Mouse (Mus musculus): ENCODE measurements around the gene Wwox. TPM values are rescaled to one million over a fixed set of nuclear protein-coding genes. Genes with fewer than 3 reads are reported as not detected.

Wwox gene
- polyA plus RNA-seq, 1 experiment from 2014 or later, result 3.5 TPM

DNA sequence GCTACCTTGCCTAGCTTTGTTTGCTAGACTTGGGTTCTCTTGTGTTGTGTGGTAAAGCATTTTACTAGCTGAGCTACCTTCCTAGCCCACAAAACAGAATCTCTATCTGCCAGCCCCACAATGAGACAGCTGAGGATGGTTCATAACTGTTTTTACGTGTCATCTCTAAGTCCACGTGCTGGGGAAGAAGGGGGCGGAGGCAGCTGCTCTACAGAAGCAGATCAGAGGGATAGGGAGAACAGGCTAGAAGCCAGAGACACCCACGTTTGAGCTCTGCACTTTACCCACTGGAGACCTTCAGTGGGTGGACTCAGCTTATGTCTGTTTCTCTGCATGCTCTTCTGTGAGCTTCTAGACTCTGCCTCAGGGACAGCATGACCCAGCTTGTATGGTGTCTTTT lies 17.9 kb upstream of the Wwox start:
- Histone ChIP-seq H3K9me3 (replicated peaks; ENCODE audit: control insufficient read depth, low read length) (no peaks in the 10 kb centered on the region), H3K9ac (ENCODE audit: low read depth, low read length) (no peak overlapping the region), H3K27ac (ENCODE audit: low read length) (no peak overlapping the region), H3K4me1 (ENCODE audit: control insufficient read depth, low read depth, low read length) (no peaks in the 10 kb centered on the region), H3K27me3 (ENCODE audit: control insufficient read depth, insufficient read depth, low read depth, low read length) (no peaks in the 10 kb centered on the region), H3K4me2 (ENCODE audit: low read depth, low read length) (no peak overlapping the region), H3K36me3 (ENCODE audit: control insufficient read depth, insufficient read depth) (no peaks in the 10 kb centered on the region), H3K4me3 (ENCODE audit: low read depth, low read length) (no peak overlapping the region)
- 51% methylated on average over 4 of the region's 4 CpGs for WGBS (ENCODE audit: insufficient replicate concordance)
- ATAC-seq (ENCODE audit: low read depth), result no peak

DNA sequence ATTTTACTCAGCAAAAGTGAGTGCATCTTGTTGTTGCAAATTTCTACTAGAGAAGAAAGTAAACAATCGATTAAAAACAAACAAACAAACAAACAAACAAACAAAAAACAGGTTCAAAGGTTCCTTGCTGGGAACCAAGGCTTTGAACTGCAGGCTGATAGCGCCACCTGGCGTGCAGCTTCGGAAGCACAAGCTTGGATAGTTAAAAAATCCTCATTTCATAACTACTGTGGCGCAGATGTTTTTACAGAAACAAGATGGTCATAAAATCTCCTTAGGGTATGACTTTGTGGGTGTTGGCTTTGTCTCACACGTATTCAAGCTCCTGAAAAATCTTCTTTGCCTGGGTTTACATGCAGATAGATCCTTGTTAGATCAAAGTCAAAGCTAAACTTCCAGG lies 1.2 kb upstream of the Wwox start:
- H3K4me3 ChIP-seq (ENCODE audit: low read depth, low read length), result no peak overlapping the region
- H3K9me3 ChIP-seq (replicated peaks; ENCODE audit: control insufficient read depth, low read length), result no peaks in the 10 kb centered on the region
- H3K9ac ChIP-seq (ENCODE audit: low read depth, low read length), result no peak overlapping the region
- WGBS (ENCODE audit: insufficient replicate concordance), result 5% methylated on average over 6 of the region's 6 CpGs
- H3K4me2 ChIP-seq (ENCODE audit: low read depth, low read length), result no peak overlapping the region
- ATAC-seq (ENCODE audit: low read depth), result no peak
- H3K36me3 ChIP-seq (ENCODE audit: control insufficient read depth, insufficient read depth), result no peaks in the 10 kb centered on the region
- H3K27me3 ChIP-seq (ENCODE audit: control insufficient read depth, insufficient read depth, low read depth, low read length), result no peaks in the 10 kb centered on the region
- H3K4me1 ChIP-seq (ENCODE audit: control insufficient read depth, low read depth, low read length), result peaks cover 15% of the 10 kb centered on the region
- H3K27ac ChIP-seq (ENCODE audit: low read length), result no peak overlapping the region

DNA sequence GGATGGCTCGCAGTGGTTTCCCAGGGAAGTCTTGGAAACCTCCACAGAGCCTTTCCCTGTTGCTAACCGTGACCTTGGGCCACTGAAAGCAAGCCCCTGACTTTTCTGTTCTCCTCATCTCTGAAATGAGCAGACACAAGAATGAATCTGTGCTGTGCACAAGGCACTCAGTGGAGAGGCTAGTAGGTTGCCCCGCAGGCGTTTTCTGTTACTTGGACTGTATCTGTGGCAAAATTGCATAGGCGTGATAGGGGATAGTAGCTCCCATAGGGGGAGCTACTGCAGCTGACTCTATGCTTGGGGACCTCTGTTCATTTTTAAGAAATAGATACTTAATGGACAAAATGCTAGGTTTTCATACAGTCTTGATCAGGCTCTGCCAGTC lies 742 bp downstream of the Wwox start:
- Histone ChIP-seq H3K36me3 (ENCODE audit: control insufficient read depth, insufficient read depth) (no peaks in the 10 kb centered on the region), H3K27me3 (ENCODE audit: control insufficient read depth, insufficient read depth, low read depth, low read length) (no peaks in the 10 kb centered on the region), H3K9ac (ENCODE audit: low read depth, low read length) (peak overlapping the region; percentile 82), H3K4me1 (ENCODE audit: control insufficient read depth, low read depth, low read length) (peaks cover 15% of the 10 kb centered on the region), H3K4me2 (ENCODE audit: low read depth, low read length) (peak overlapping the region; percentile 97), H3K27ac (ENCODE audit: low read length) (no peak overlapping the region), H3K4me3 (ENCODE audit: low read depth, low read length) (peak overlapping the region; percentile 85), H3K9me3 (replicated peaks; ENCODE audit: control insufficient read depth, low read length) (no peaks in the 10 kb centered on the region)
- 10% methylated on average over 5 of the region's 5 CpGs for WGBS (ENCODE audit: insufficient replicate concordance)
- no peak for ATAC-seq (ENCODE audit: low read depth)

DNA sequence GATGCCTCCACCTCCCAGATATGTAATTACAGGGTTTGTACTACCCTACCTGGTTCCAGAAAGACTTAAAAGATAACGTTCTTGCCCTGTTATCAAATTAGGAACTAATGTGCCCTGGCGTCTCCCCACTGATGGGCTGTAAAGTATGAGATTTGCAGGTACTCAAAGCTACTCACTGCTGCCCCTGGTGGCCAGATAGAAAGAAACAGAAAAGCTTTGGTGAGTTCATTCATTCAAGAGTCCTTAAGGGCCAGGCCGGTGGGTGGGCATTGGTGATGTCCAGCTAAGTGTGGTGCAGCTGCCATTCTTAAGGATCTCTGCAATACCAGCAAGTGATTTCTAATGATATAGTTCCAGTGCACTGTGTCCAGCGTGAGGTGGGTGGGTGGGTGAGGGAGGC lies 2.2 kb downstream of the Wwox start:
- H3K36me3 ChIP-seq (ENCODE audit: control insufficient read depth, insufficient read depth), result no peaks in the 10 kb centered on the region
- WGBS (ENCODE audit: insufficient replicate concordance), result 55% methylated on average over 4 of the region's 4 CpGs

DNA sequence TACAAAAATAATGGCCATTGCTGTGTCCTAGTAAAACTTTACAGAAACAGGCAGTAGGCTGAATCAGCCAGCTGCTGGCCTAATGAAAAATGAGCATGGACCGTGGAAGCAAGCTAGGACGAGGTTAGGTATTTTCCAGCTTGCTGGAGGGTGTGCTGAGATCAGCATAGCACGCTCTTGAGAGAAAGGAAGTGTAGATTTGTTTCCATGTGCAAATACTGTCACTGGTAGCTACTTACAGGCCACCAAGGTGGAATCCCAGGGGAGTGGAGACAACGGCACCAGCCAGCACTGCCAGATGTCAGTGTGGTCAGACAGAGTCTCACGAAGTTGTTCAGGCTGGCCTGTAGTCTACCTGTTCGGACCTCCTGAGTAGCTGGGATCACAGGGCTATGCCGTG lies 7.4 kb downstream of the Wwox start:
- no peaks in the 10 kb centered on the region; the same call in 1 of the 2 replicates for H3K36me3 ChIP-seq (ENCODE audit: control insufficient read depth, insufficient read depth)
- H3K4me3 ChIP-seq (ENCODE audit: low read depth, low read length), result no peak overlapping the region
- 72% methylated on average over 7 of the region's 7 CpGs for WGBS (ENCODE audit: insufficient replicate concordance)
- H3K9ac ChIP-seq (ENCODE audit: low read depth, low read length), result no peak overlapping the region
- no peak overlapping the region for H3K4me2 ChIP-seq (ENCODE audit: low read depth, low read length)
- no peak for ATAC-seq (ENCODE audit: low read depth)
- no peak overlapping the region for H3K27ac ChIP-seq (ENCODE audit: low read length)
- H3K27me3 ChIP-seq (ENCODE audit: control insufficient read depth, insufficient read depth, low read depth, low read length), result no peaks in the 10 kb centered on the region
- no peaks in the 10 kb centered on the region for H3K4me1 ChIP-seq (ENCODE audit: control insufficient read depth, low read depth, low read length)
- H3K9me3 ChIP-seq (replicated peaks; ENCODE audit: control insufficient read depth, low read length), result no peaks in the 10 kb centered on the region

More for the DNA sequence above, 2.2 kb downstream of the Wwox start:
- Histone ChIP-seq H3K4me1 (ENCODE audit: control insufficient read depth, low read depth, low read length) (peaks cover 15% of the 10 kb centered on the region), H3K4me3 (ENCODE audit: low read depth, low read length) (no peak overlapping the region), H3K27me3 (ENCODE audit: control insufficient read depth, insufficient read depth, low read depth, low read length) (no peaks in the 10 kb centered on the region), H3K4me2 (ENCODE audit: low read depth, low read length) (no peak overlapping the region), H3K9ac (ENCODE audit: low read depth, low read length) (no peak overlapping the region), H3K9me3 (replicated peaks; ENCODE audit: control insufficient read depth, low read length) (no peaks in the 10 kb centered on the region), H3K27ac (ENCODE audit: low read length) (no peak overlapping the region)
- no peak for ATAC-seq (ENCODE audit: low read depth)

DNA sequence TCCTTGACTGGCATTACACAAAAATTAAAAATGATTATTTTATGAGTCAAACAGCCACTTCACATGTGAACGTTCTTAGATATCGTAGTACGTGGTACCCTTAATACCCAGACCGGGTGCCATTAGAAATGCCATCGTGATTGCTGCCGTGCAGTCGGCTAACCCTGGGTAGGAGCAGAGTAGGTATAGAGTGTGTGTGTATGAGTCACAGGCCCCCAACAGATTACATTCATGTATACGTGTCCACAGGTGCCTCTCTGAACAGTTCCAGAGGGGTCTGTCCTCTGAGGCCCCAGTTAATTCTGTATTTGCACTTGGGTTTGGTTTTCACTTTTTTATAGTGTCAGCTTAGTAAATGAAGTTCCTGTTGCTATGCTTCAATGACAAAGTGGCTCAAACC lies 12.8 kb downstream of the Wwox start:
- ATAC-seq (ENCODE audit: low read depth), result no peak
- H3K36me3 ChIP-seq (ENCODE audit: control insufficient read depth, insufficient read depth), result no peaks in the 10 kb centered on the region; the same call in 1 of the 2 replicates
- H3K27me3 ChIP-seq (ENCODE audit: control insufficient read depth, insufficient read depth, low read depth, low read length), result no peaks in the 10 kb centered on the region
- WGBS (ENCODE audit: insufficient replicate concordance), result 77% methylated on average over 8 of the region's 8 CpGs
- H3K9ac ChIP-seq (ENCODE audit: low read depth, low read length), result no peak overlapping the region
- no peaks in the 10 kb centered on the region for H3K4me1 ChIP-seq (ENCODE audit: control insufficient read depth, low read depth, low read length)
- H3K4me2 ChIP-seq (ENCODE audit: low read depth, low read length), result no peak overlapping the region
- no peak overlapping the region for H3K4me3 ChIP-seq (ENCODE audit: low read depth, low read length)
- no peaks in the 10 kb centered on the region for H3K9me3 ChIP-seq (replicated peaks; ENCODE audit: control insufficient read depth, low read length)
- H3K27ac ChIP-seq (ENCODE audit: low read length), result no peak overlapping the region

DNA sequence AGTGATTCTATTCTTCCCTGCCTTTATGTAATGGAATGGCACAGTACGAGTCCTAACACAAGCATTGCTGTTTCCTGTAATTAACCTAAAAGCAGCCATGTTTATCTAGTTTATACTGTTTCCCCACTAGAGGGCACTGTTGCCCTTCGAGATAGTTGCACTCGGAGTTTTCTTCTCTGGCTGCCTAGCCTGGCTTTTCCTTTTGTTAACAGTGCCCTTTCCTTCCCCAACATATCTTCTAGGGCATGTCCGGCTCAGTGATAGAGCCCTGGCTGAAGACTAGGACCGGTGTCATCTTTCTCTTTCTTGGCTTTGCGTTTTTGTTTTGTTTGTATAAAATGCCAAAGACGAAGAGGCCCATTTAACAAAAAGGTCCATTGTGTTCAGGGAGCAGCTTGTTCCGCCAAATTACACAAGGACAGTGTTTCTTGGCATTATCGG lies 13.3 kb downstream of the Wwox start:
- 25% methylated on average over 9 of the region's 9 CpGs for WGBS (ENCODE audit: insufficient replicate concordance)
- Histone ChIP-seq H3K36me3 (ENCODE audit: control insufficient read depth, insufficient read depth) (no peaks in the 10 kb centered on the region; the same call in 1 of the 2 replicates), H3K9me3 (replicated peaks; ENCODE audit: control insufficient read depth, low read length) (no peaks in the 10 kb centered on the region), H3K9ac (ENCODE audit: low read depth, low read length) (no peak overlapping the region), H3K4me3 (ENCODE audit: low read depth, low read length) (no peak overlapping the region), H3K27me3 (ENCODE audit: control insufficient read depth, insufficient read depth, low read depth, low read length) (no peaks in the 10 kb centered on the region), H3K4me2 (ENCODE audit: low read depth, low read length) (0 out of 2 replicates have a peak overlapping the region, but pooled peaks have one; percentile 7), H3K27ac (ENCODE audit: low read length) (no peak overlapping the region), H3K4me1 (ENCODE audit: control insufficient read depth, low read depth, low read length) (no peaks in the 10 kb centered on the region)
- peak; percentile 24; the same call in 1 of the 2 replicates for ATAC-seq (ENCODE audit: low read depth)

DNA sequence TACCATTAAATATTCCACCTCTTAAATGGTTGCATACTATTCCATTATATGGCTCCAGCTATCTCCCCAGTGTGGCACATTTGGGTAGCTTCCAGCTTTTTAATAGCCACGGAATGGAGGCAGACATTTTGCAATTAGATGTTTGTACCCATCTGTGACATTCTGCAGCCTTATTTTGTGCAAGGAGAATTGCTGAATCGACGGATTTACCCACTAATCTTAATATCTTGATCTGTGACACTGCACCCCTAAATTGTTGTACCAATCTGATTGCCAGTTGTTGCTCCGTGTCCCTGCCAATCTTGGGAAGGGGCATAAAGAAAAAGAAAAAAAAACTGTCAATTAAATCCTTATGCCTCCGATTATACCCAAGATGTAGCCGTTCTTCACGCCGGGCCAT lies 15.8 kb downstream of the Wwox start:
- ATAC-seq (ENCODE audit: low read depth), result no peak
- Histone ChIP-seq H3K36me3 (ENCODE audit: control insufficient read depth, insufficient read depth) (no peaks in the 10 kb centered on the region), H3K4me3 (ENCODE audit: low read depth, low read length) (no peak overlapping the region), H3K27ac (ENCODE audit: low read length) (no peak overlapping the region), H3K27me3 (ENCODE audit: control insufficient read depth, insufficient read depth, low read depth, low read length) (no peaks in the 10 kb centered on the region), H3K4me1 (ENCODE audit: control insufficient read depth, low read depth, low read length) (no peaks in the 10 kb centered on the region), H3K9me3 (replicated peaks; ENCODE audit: control insufficient read depth, low read length) (no peaks in the 10 kb centered on the region), H3K9ac (ENCODE audit: low read depth, low read length) (no peak overlapping the region), H3K4me2 (ENCODE audit: low read depth, low read length) (no peak overlapping the region)
- 79% methylated on average over 8 of the region's 8 CpGs for WGBS (ENCODE audit: insufficient replicate concordance)

DNA sequence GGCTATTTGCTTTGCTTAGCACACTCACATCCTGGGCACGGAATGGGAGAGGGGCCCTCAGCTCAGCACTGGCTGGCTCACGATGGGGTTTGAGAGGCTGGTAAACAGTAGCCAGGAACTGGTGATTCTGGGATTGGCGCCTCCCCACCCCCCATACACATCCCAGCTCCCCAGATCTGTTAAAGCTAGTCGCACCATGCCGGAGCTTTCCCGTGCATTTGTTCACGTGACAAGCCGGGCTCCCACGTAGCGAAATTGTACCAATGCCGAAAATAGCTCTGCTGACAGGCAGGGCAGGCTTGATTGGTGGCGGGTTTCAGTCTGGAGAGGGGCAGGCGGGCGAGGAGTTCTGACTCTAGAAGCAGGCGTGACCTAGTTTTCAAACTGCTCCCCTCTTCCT lies 16.5 kb downstream of the Wwox start:
- ATAC-seq (ENCODE audit: low read depth), result no peak
- WGBS (ENCODE audit: insufficient replicate concordance), result 56% methylated on average over 15 of the region's 15 CpGs

More for the DNA sequence above, 16.5 kb downstream of the Wwox start:
- Histone ChIP-seq H3K27ac (ENCODE audit: low read length) (no peak overlapping the region), H3K4me1 (ENCODE audit: control insufficient read depth, low read depth, low read length) (no peaks in the 10 kb centered on the region), H3K9ac (ENCODE audit: low read depth, low read length) (no peak overlapping the region), H3K27me3 (ENCODE audit: control insufficient read depth, insufficient read depth, low read depth, low read length) (no peaks in the 10 kb centered on the region), H3K36me3 (ENCODE audit: control insufficient read depth, insufficient read depth) (no peaks in the 10 kb centered on the region), H3K9me3 (replicated peaks; ENCODE audit: control insufficient read depth, low read length) (no peaks in the 10 kb centered on the region), H3K4me3 (ENCODE audit: low read depth, low read length) (no peak overlapping the region), H3K4me2 (ENCODE audit: low read depth, low read length) (peak overlapping the region; percentile 21; the same call in 1 of the 2 replicates)
